Mouse (Mus musculus) liver, adult 2 months (tissue): ENCODE results near the gene Espn.

Experiments used
- CTCF ChIP-seq: fragments of 200-500 bp; IDR thresholded peaks from 2 replicates; pipeline ENCODE4 v1.5.1; 2011; ENCODE audit warnings: low read depth, low read length, control low read depth
- POLR2A ChIP-seq: fragments of 200-500 bp; IDR thresholded peaks from 2 replicates; pipeline ENCODE4 v1.6.1; 2011; ENCODE audit warnings: low read length, control low read depth; ENCODE audit not compliant: insufficient read depth; ENCODE audit errors: extremely low read depth

- TF ChIP-seq CTCF, result peak; percentile 87
- TF ChIP-seq POLR2A, result no peak
These were observed 17.7 kb downstream of the Espn start for GRCm38 (mm10) chr4:152134507-152134906.
